In genomic region chr12:86518746-86519145, GRCm38 (mm10) we compare ENCODE assay signal across 9 mouse cellular contexts.
DNase-seq lines count a peak whose midpoint lies in the region; ATAC-seq lines count a peak whose summit lies in the region.
"Had no signal": no experiment of that assay in that cellular context is flagged by ENCODE, and none has a peak within 500 bp of the region (broad histone marks: within the 10 kb centered on the region; RNA-seq: fewer than 3 reads in every experiment).

No protein-coding gene starts in this region.

- H3K9ac ChIP-seq in midbrain, embryonic 13.5 days (replicated peaks), result no peak overlapping the region

- H3K4me3 ChIP-seq in midbrain, embryonic 13.5 days (replicated peaks), result no peak overlapping the region

- H3K4me2 ChIP-seq in midbrain, embryonic 13.5 days (replicated peaks), result 0 out of 2 replicates have a peak overlapping the region, but pooled peaks have one; percentile 3

- 37% methylated on average over 18 of the region's 18 CpGs for WGBS in midbrain, embryonic 13.5 days

- DNase-seq in cerebellum, adult 11 months, result peak; percentile 4
- peak; percentile 29 for DNase-seq in ZHBTc4 (ENCODE audit: low read depth, low spot score)
- peak; percentile 18 to 23 for DNase-seq in frontal cortex, postnatal 25 days (ENCODE audit: low spot score in 2 of 2)
- no peak for DNase-seq in natural killer cell, adult 2 months (ENCODE audit: low spot score in 2 of 2)
- DNase-seq in gastrocnemius, postnatal 36 days, result no peak
- DNase-seq: lung, postnatal 36 days had no signal

- no peaks in the 10 kb centered on the region for H3K36me3 ChIP-seq in midbrain, embryonic 13.5 days

- intact Hi-C loops in gastrocnemius, postnatal 36 days (cut with DNase I), result no loop called here

- ATAC-seq in cerebellum, adult (ENCODE audit: insufficient number of reproducible peaks, low FRiP score, low TSS enrichment), result no peak
- no peak for ATAC-seq in midbrain, embryonic 13.5 days
- ATAC-seq in inflammation-experienced regulatory T-cells, adult 6 months, result no peak

- peaks cover 6% of the 10 kb centered on the region; the same call in 1 of the 2 replicates for H3K4me1 ChIP-seq in midbrain, embryonic 13.5 days (replicated peaks)

- H3K27ac ChIP-seq in midbrain, embryonic 13.5 days, result no peak overlapping the region

- peaks cover 8% of the 10 kb centered on the region; the same call in 1 of the 2 replicates for H3K27me3 ChIP-seq in midbrain, embryonic 13.5 days

- H3K9me3 ChIP-seq in midbrain, embryonic 13.5 days, result no peaks in the 10 kb centered on the region; the same call in 1 of the 2 replicates

Comparison
In these comparisons a context has a peak if more than half of its experiments do, and no peak if none do; other contexts are left out.
1. DNase-seq: peak in cerebellum, adult 11 months (single experiment), ZHBTc4 (single experiment) and frontal cortex, postnatal 25 days (2 of 2); none in natural killer cell, adult 2 months (0 of 2) and gastrocnemius, postnatal 36 days (0 of 2).